Mouse (Mus musculus): ENCODE measurements at regions not wholly inside any gene's neighbourhood (a gene's known extent, or its start where the extent isn't known, plus 50 kb on each side); places are given as distances from the start of the nearest gene placed in this dataset.

GRCm38 (mm10) chr12:94469850-94470249 is 1222.2 kb upstream of the Flrt2 start:
- CTCF ChIA-PET, result no interaction called here

GRCm38 (mm10) chr12:94470981-94471380 is 1221.0 kb upstream of the Flrt2 start:
- CTCF ChIA-PET, result no interaction called here

GRCm38 (mm10) chr12:94488721-94489120 is 1203.3 kb upstream of the Flrt2 start:
- CTCF ChIA-PET, result no interaction called here

- CTCF ChIA-PET, result no interaction called here
Measured at GRCm38 (mm10) chr12:94508099-94508498, 1183.9 kb upstream of the Flrt2 start.

- CTCF ChIA-PET, result no interaction called here
Measured at GRCm38 (mm10) chr12:94509855-94510254, 1182.2 kb upstream of the Flrt2 start.

- CTCF ChIA-PET, result no interaction called here
Measured at GRCm38 (mm10) chr12:94544706-94545105, 1147.3 kb upstream of the Flrt2 start.

- CTCF ChIA-PET, result no interaction called here
Measured at GRCm38 (mm10) chr12:94560374-94561194, 1131.4 kb upstream of the Flrt2 start.

GRCm38 (mm10) chr12:94574981-94575380 is 1117.0 kb upstream of the Flrt2 start:
- CTCF ChIA-PET, result no interaction called here

- CTCF ChIA-PET, result no interaction called here
Measured at GRCm38 (mm10) chr12:94580345-94580744, 1111.7 kb upstream of the Flrt2 start.

GRCm38 (mm10) chr12:94584309-94584708 is 1107.7 kb upstream of the Flrt2 start:
- CTCF ChIA-PET, result no interaction called here

GRCm38 (mm10) chr12:94587031-94587430 is 1105.0 kb upstream of the Flrt2 start:
- CTCF ChIA-PET, result no interaction called here

- CTCF ChIA-PET, result no interaction called here
Measured at GRCm38 (mm10) chr12:94588599-94588998, 1103.4 kb upstream of the Flrt2 start.

- CTCF ChIA-PET, result no interaction called here
Measured at GRCm38 (mm10) chr12:94589033-94589432, 1103.0 kb upstream of the Flrt2 start.

GRCm38 (mm10) chr12:94605566-94605965 is 1086.5 kb upstream of the Flrt2 start:
- CTCF ChIA-PET, result no interaction called here

GRCm38 (mm10) chr12:94636555-94636954 is 1055.5 kb upstream of the Flrt2 start:
- CTCF ChIA-PET, result no interaction called here

- CTCF ChIA-PET, result no interaction called here
Measured at GRCm38 (mm10) chr12:94640153-94640552, 1051.9 kb upstream of the Flrt2 start.

GRCm38 (mm10) chr12:94645302-94645701 is 1046.7 kb upstream of the Flrt2 start:
- CTCF ChIA-PET, result no interaction called here

- CTCF ChIA-PET, result no interaction called here
Measured at GRCm38 (mm10) chr12:94670035-94670434, 1022.0 kb upstream of the Flrt2 start.

GRCm38 (mm10) chr12:94674925-94675324 is 1017.1 kb upstream of the Flrt2 start:
- CTCF ChIA-PET, result no interaction called here

GRCm38 (mm10) chr12:94691341-94692029 is 1000.5 kb upstream of the Flrt2 start:
- CTCF ChIA-PET, result no interaction called here

- CTCF ChIA-PET, result interaction anchor here (0.6 kb wide), 1 partner anchor 528 kb away, joined by 5 read pairs; no protein-coding TSS in a partner anchor
Measured at GRCm38 (mm10) chr12:94731391-94731790, 960.6 kb upstream of the Flrt2 start.

- CTCF ChIA-PET, result interaction anchor here (0.6 kb wide), 1 partner anchor 16 kb away, joined by 3 read pairs; no protein-coding TSS in a partner anchor
Measured at GRCm38 (mm10) chr12:94733179-94733578, 958.8 kb upstream of the Flrt2 start.

GRCm38 (mm10) chr12:94737263-94737662 is 954.8 kb upstream of the Flrt2 start:
- CTCF ChIA-PET, result no interaction called here
